Mouse (Mus musculus) testis, postnatal 10 days (tissue): ENCODE data around the gene Olfr116.

Source experiments
- DNase-seq: peaks from one replicate; pipeline ENCODE4 v3.0.0; 2021; ENCODE audit warnings: low spot score

Gene Olfr116

DNA sequence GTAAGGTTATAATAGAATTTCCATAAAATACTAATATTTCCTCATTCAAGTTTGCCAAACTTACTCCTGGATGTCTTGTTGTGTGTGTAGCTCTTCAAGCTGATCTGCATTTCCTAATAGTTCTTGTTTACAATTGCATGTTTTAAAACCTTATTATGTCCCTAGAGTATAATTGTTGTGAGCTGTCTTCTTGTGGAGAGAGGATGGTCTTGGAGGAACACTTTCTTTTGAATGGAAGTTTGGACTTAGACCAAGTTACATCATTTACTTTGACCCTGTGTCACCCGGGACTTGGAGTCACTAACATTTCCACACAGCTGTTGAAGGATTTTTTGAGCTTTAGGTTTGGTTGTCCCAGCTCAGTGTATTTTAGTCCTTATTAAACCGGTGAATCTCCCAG, at the start of gene Olfr116, which contains the start of gene Olfr115:
Gene Olfr116, minus strand, starts transcription at position 191 of the 400 bp plus-strand sequence.
Gene Olfr115, minus strand, starts transcription at position 101 of the 400 bp plus-strand sequence.
- DNase-seq = no peak

GRCm38 (mm10) chr17:37666688-37667087, 39.7 kb upstream of the Olfr116 start, which contains the start of gene Olfr118:
Olfr118 (plus strand) TSS chr17:37666988.
- DNase-seq = no peak

DNA sequence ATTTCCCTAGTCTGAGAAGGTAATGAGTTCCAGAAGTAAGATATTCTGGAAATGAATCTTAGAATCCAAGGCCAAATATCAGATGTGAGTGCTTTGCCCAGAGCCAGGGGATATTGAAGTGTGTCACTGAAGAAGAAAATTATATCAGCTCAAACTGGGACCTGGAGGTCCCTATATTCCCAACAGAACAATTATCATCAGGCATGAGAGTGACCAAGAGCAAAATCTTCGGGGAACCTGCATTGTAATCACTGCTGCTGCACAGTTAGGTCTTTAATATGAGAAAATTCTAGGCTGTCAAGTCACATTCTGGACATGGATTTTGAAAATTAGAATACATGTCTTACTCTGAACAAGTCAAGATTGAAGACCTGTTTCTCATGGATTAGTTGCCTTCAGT, 36.7 kb upstream of the Olfr116 start, which contains the start of gene Olfr117:
Gene Olfr117, minus strand, starts transcription at position 101 of the 400 bp plus-strand sequence.
- DNase-seq = no peak

DNA sequence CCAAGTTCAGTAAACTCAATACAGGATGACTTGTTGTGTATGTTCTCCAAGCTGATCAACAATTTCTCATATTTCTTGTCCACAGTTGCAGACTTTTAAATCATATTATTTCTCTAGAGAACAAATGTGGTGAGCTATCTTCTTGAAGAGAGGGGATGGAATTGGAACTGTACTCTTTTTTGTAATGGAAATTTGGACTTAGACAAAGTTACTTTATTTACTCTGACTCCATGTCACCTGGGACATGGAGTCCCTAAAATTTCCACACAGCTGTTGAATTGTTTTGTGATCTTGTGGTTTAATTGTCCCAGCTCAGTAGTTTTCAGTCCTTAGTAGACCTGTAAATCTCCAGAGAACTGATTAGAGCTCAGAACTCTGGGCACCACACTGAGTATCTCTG, 34.4 kb downstream of the Olfr116 start, which contains the start of gene Olfr114:
Gene Olfr114, minus strand, starts transcription at position 101 of the 400 bp plus-strand sequence.
- no peak for DNase-seq

- no peak for DNase-seq
Measured at GRCm38 (mm10) chr17:37577563-37577962, 49.4 kb downstream of the Olfr116 start, which contains the start of gene Olfr113. Olfr113 (minus strand) TSS chr17:37577663.
